Mouse (Mus musculus): ENCODE measurements around the gene Ccdc73.

DNA sequence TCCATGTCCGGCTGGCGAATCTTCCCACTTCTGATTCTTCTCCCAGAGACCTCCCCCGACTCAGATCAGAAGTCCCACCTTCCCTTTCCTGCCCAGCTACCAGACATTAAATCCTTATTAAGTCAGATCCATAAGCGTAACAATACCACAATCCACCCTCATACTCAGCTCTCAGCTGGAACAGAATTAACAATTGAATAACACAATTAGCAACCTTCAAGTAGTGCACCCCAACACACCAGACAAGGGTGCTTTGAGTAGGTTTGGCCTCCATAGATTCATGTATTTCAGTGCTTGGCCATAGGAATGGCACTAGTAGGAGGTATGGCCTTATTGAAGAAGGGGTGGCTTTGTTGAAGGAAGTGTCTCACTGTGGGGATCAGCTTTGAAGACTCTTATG is 41.4 kb upstream of the Ccdc73 start:
- no peak for TF ChIP-seq POLR2A (IDR thresholded peaks at IDR 0.05; ENCODE audit: control insufficient read depth, low read depth, low read length)
- TF ChIP-seq CTCF (IDR thresholded peaks at IDR 0.05; ENCODE audit: control insufficient read depth, insufficient read depth, insufficient replicate concordance, low read depth, low read length): no peak

All from testis, adult 2 months (tissue).